Mouse (Mus musculus) hindbrain, embryonic 16.5 days (tissue): ENCODE measurements at regions not wholly inside any gene's neighbourhood (a gene's known extent, or its start where the extent isn't known, plus 50 kb on each side); places are given as distances from the start of the nearest gene placed in this dataset.

Experiments used
- ATAC-seq: fragments of 200-750 bp; cut with Nextera tagmentation; 2 replicates; pipeline ENCODE4 v1.8.0; 2017; ENCODE audit warnings: moderate TSS enrichment, moderate library complexity
- H3K27ac ChIP-seq: fragments of 300-500 bp; sonication (generic); 2 replicates; pipeline ENCODE4 v1.5.1; 2014; ENCODE audit warnings: low read depth, mild to moderate bottlenecking, control low read depth, low read length, moderate library complexity
- H3K27me3 ChIP-seq: fragments of 300-500 bp; sonication (generic); replicated peaks from 2 replicates; pipeline ENCODE4 v1.6.1; 2014; ENCODE audit warnings: low read length; ENCODE audit not compliant: control insufficient read depth, insufficient read depth
- H3K36me3 ChIP-seq: fragments of 300-500 bp; sonication (generic); 2 replicates; pipeline ENCODE4 v1.6.1; 2014; ENCODE audit warnings: mild to moderate bottlenecking, low read length, moderate library complexity, mixed read lengths; ENCODE audit not compliant: control insufficient read depth, insufficient read depth
- H3K4me1 ChIP-seq: fragments of 300-500 bp; sonication (generic); 2 replicates; pipeline ENCODE4 v1.6.1; 2014; ENCODE audit warnings: low read depth, low read length; ENCODE audit not compliant: control insufficient read depth, insufficient read depth
- H3K4me2 ChIP-seq: fragments of 300-500 bp; sonication (generic); 2 replicates; pipeline ENCODE4 v1.6.1; 2014; ENCODE audit warnings: mild to moderate bottlenecking, low read length, control low read depth, moderate library complexity
- H3K4me3 ChIP-seq: fragments of 300-500 bp; sonication (generic); 2 replicates; pipeline ENCODE4 v1.5.1; 2014; ENCODE audit warnings: mild to moderate bottlenecking, low read length, control low read depth, moderate library complexity
- H3K9ac ChIP-seq: fragments of 300-500 bp; sonication (generic); 2 replicates; pipeline ENCODE4 v1.6.1; 2014; ENCODE audit warnings: low read depth, mild to moderate bottlenecking, control low read depth, low read length, moderate library complexity
- H3K9me3 ChIP-seq: fragments of 300-500 bp; sonication (generic); 2 replicates; pipeline ENCODE4 v1.6.1; 2014; ENCODE audit warnings: mild to moderate bottlenecking, low read length, moderate library complexity; ENCODE audit not compliant: control insufficient read depth
- WGBS: fragments of 180-500 bp; shearing (Covaris S2); extraction: QIAGEN DNeasy Blood & Tissue Kit; methylation state at CpG from one replicate; pipeline ENCODE4 v1.1.7; 2014; 5-methylcytosine and 5-hydroxymethylcytosine counted together

GRCm38 (mm10) chr2:19714025-19714424 is 56.5 kb downstream of the Otud1 start:
- H3K27ac ChIP-seq, result no peak overlapping the region
- H3K27me3 ChIP-seq, result no peaks in the 10 kb centered on the region
- no peak overlapping the region for H3K4me3 ChIP-seq
- H3K4me1 ChIP-seq, result no peaks in the 10 kb centered on the region
- H3K36me3 ChIP-seq, result no peaks in the 10 kb centered on the region
- no peaks in the 10 kb centered on the region for H3K9me3 ChIP-seq
- ATAC-seq, result no peak
- WGBS, result 75% methylated on average over 3 of the region's 3 CpGs
- H3K9ac ChIP-seq, result no peak overlapping the region
- no peak overlapping the region for H3K4me2 ChIP-seq

- peak; percentile 92 for ATAC-seq
- Histone ChIP-seq H3K4me1 (no peaks in the 10 kb centered on the region), H3K9ac (no peak overlapping the region), H3K4me3 (peak overlapping the region; percentile 33), H3K27me3 (no peaks in the 10 kb centered on the region), H3K4me2 (peak overlapping the region; percentile 53), H3K27ac (no peak overlapping the region), H3K36me3 (no peaks in the 10 kb centered on the region), H3K9me3 (no peaks in the 10 kb centered on the region)
- 23% methylated on average over 11 of the region's 11 CpGs for WGBS
Observed at GRCm38 (mm10) chr2:19715564-19716238, 58.1 kb downstream of the Otud1 start.

DNA sequence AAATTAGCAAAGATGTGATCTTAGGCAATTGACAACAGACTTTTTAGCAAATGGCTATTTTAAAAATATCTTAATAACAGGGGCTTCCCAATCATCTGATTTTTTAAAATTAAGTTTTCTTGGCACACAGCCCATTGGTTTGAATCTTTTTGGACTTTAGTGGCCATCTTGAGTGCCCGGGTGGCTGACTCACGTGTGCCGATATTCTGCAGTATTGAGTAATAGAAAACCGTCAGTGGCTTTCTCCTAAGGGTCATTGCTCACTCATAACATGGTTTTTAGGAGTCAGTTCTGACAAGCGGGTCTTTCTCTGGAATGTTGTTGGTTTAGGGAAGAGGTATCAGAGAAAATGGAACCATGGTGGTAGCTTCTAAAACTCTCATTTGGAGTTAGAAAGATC is 58.8 kb downstream of the Otud1 start:
- Histone ChIP-seq H3K4me1 (no peaks in the 10 kb centered on the region), H3K9me3 (no peaks in the 10 kb centered on the region), H3K27ac (no peak overlapping the region), H3K4me3 (no peak overlapping the region), H3K36me3 (no peaks in the 10 kb centered on the region), H3K9ac (no peak overlapping the region), H3K27me3 (no peaks in the 10 kb centered on the region), H3K4me2 (no peak overlapping the region)
- no peak for ATAC-seq
- WGBS, result 97% methylated on average over 5 of the region's 5 CpGs

- Histone ChIP-seq H3K9me3 (no peaks in the 10 kb centered on the region), H3K27ac (no peak overlapping the region), H3K27me3 (no peaks in the 10 kb centered on the region), H3K36me3 (no peaks in the 10 kb centered on the region), H3K9ac (no peak overlapping the region), H3K4me1 (no peaks in the 10 kb centered on the region), H3K4me3 (no peak overlapping the region), H3K4me2 (no peak overlapping the region)
- 90% methylated on average over 6 of the region's 6 CpGs for WGBS
- no peak for ATAC-seq
Observed at GRCm38 (mm10) chr2:19726085-19726484, 68.5 kb downstream of the Otud1 start.

GRCm38 (mm10) chr2:19726904-19727303 is 69.4 kb downstream of the Otud1 start:
- no peak overlapping the region for H3K4me2 ChIP-seq
- 16% methylated on average over 9 of the region's 9 CpGs for WGBS

DNA sequence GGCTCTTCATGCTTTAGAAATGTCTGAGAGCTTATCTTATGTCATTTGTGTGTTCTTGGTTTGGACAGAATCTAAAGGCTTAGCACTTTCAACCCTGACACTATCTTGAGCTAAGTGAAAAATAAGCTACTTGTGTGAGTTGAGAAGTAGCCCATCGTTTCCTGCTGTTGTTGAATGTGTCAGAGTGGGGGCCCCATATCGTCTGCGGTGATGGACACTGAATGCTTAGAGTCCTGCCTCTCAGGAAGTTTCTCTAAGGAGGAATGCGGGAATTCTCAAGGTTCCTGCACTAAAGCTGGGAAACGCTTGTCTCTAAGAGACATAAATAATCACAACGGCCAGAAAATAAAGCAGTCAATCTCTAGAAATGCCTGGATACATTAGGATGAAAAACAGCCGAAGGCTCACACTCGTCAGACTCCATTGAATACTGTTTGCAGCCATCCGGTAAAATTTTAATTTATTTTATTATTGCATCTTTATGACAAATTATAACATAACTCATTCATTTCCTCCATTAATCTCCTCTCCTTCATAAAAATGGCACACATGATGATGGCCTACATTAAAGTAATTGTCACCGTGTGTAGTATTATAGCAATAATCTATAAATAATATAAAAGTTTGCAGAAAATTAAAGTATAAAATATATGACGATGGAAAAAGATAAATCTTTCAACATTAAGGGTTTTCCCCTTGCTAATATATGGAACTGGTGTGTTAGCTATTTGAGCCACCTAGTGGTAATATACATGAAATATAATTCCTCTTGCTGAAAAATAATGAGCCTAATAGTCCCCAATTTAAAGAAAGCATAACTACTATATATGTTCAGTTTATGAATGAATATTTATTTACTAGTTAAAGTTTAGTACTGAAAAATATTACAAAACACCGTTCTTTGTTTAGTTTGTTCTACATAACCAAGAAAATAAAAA is 75.6 kb downstream of the Otud1 start:
- no peak for ATAC-seq
- 73% methylated on average over 12 of the region's 12 CpGs for WGBS
- H3K4me3 ChIP-seq, result no peak overlapping the region
- H3K36me3 ChIP-seq, result no peaks in the 10 kb centered on the region
- no peak overlapping the region for H3K9ac ChIP-seq
- H3K27me3 ChIP-seq, result no peaks in the 10 kb centered on the region
- H3K4me1 ChIP-seq, result no peaks in the 10 kb centered on the region
- H3K9me3 ChIP-seq, result no peaks in the 10 kb centered on the region
- H3K27ac ChIP-seq, result no peak overlapping the region
- no peak overlapping the region for H3K4me2 ChIP-seq

More at GRCm38 (mm10) chr2:19726904-19727303, 69.4 kb downstream of the Otud1 start:
- Histone ChIP-seq H3K9ac (no peak overlapping the region), H3K27ac (no peak overlapping the region), H3K4me1 (no peaks in the 10 kb centered on the region), H3K9me3 (no peaks in the 10 kb centered on the region), H3K27me3 (no peaks in the 10 kb centered on the region), H3K4me3 (no peak overlapping the region), H3K36me3 (no peaks in the 10 kb centered on the region)
- no peak for ATAC-seq

GRCm38 (mm10) chr2:19734164-19734870 is 76.8 kb downstream of the Otud1 start:
- no peak overlapping the region for H3K4me3 ChIP-seq
- no peak for ATAC-seq
- H3K4me1 ChIP-seq, result no peaks in the 10 kb centered on the region
- H3K27ac ChIP-seq, result no peak overlapping the region
- no peaks in the 10 kb centered on the region for H3K36me3 ChIP-seq
- H3K27me3 ChIP-seq, result no peaks in the 10 kb centered on the region
- no peak overlapping the region for H3K9ac ChIP-seq
- no peak overlapping the region for H3K4me2 ChIP-seq
- no peaks in the 10 kb centered on the region for H3K9me3 ChIP-seq
- 83% methylated on average over 12 of the region's 12 CpGs for WGBS

DNA sequence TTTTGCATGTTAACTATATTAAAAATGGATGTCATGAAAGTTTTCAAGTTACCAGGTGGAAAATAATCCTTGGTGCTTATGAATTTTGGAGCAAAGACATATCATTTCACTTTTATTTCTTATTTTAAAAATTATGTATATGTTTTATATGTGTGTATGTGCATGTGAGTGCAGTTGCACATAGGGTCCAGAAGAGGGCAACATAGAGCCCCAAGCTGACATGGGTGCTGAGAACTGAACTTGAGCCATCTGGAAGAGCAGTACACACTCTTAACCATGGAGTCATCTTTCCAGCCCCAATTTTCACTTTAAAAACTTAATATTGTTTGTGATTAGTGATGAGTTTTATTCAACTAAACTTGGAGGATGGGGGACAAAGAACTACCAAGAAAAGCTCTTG is 84.0 kb downstream of the Otud1 start:
- Histone ChIP-seq H3K27me3 (no peaks in the 10 kb centered on the region), H3K36me3 (no peaks in the 10 kb centered on the region), H3K4me3 (no peak overlapping the region), H3K9me3 (peaks cover 3% of the 10 kb centered on the region; the same call in 1 of the 2 replicates), H3K4me2 (no peak overlapping the region), H3K9ac (no peak overlapping the region), H3K4me1 (no peaks in the 10 kb centered on the region; the same call in 1 of the 2 replicates), H3K27ac (no peak overlapping the region)
- ATAC-seq, result no peak

GRCm38 (mm10) chr2:19743467-19743866 is 85.9 kb downstream of the Otud1 start:
- Histone ChIP-seq H3K4me3 (no peak overlapping the region), H3K4me1 (no peaks in the 10 kb centered on the region; the same call in 1 of the 2 replicates), H3K27me3 (no peaks in the 10 kb centered on the region), H3K27ac (no peak overlapping the region), H3K4me2 (no peak overlapping the region), H3K9ac (no peak overlapping the region), H3K9me3 (peaks cover 3% of the 10 kb centered on the region; the same call in 1 of the 2 replicates), H3K36me3 (no peaks in the 10 kb centered on the region)
- WGBS, result 50% methylated on average over 4 of the region's 4 CpGs
- ATAC-seq, result peak; percentile 81
